Mouse (Mus musculus): ENCODE results near the gene Kcnk15.

DNA sequence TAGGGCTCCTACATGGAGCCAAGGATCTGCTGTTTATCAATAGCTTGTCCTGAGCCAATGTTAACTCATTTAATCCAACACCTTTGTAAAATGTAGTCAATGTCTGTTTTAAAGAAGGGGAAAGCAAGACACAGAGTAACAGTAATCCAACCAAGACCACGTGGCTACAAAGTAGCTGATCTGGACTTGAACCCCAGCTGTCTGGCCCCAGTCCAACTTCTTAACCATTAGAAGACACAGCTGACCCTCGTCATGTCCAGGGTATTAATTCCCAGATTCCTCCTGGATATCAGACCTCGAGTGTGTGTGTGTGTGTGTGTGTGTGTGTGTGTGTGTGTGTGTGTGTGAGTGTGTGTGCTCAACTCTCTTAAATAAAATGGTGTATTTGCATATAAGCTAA, 18.5 kb downstream of the Kcnk15 start:
- no peak for TF ChIP-seq CTCF (IDR thresholded peaks at IDR 0.05; ENCODE audit: low read depth)
- no peak for TF ChIP-seq EP300 (optimal IDR thresholded peaks at IDR 0.05)

Measured in stomach, postnatal 0 days (tissue).